Mouse (Mus musculus) urinary bladder, postnatal 25 days (tissue): ENCODE results near the gene Paxx.
A peak's percentile ranks its signal among the peaks of the same experiment; 100 is the strongest.
"Not testable (repeated sequence)": the region's sequence is repeated elsewhere in the genome, so short reads cannot be mapped to it uniquely, and the experiment has no call there.

Experiments
- DNase-seq: peaks from one replicate; pipeline ENCODE4 v3.0.0; 2022; ENCODE audit warnings: low spot score

The Paxx gene

GRCm38 (mm10) chr2:25450853-25451647 is 9.8 kb downstream of the Paxx start:
- no peak for DNase-seq

GRCm38 (mm10) chr2:25442682-25443081 is 18.2 kb downstream of the Paxx start:
- no peak for DNase-seq

- no peak for DNase-seq
Measured at GRCm38 (mm10) chr2:25441067-25441466, 19.8 kb downstream of the Paxx start.

- DNase-seq = no peak
Measured at GRCm38 (mm10) chr2:25436286-25436820, 24.5 kb downstream of the Paxx start.

- DNase-seq = no peak
Measured at GRCm38 (mm10) chr2:25434292-25434691, 26.6 kb downstream of the Paxx start.

GRCm38 (mm10) chr2:25433101-25433500 is 27.8 kb downstream of the Paxx start:
- no peak for DNase-seq

- DNase-seq = no peak
Measured at GRCm38 (mm10) chr2:25432326-25433098, 28.4 kb downstream of the Paxx start.

- DNase-seq = no peak
Measured at GRCm38 (mm10) chr2:25431308-25431855, 29.5 kb downstream of the Paxx start.

- DNase-seq = no peak
Measured at GRCm38 (mm10) chr2:25430395-25431233, 30.3 kb downstream of the Paxx start.

GRCm38 (mm10) chr2:25429435-25430180 is 31.3 kb downstream of the Paxx start:
- no peak for DNase-seq

- peak; percentile 95 for DNase-seq
Measured at GRCm38 (mm10) chr2:25428442-25429236, 32.3 kb downstream of the Paxx start, which contains the start of gene Abca2. Gene Abca2, plus strand, starts transcription at chr2:25428703.

- DNase-seq = no peak
Measured at GRCm38 (mm10) chr2:25427256-25427655, 33.6 kb downstream of the Paxx start.

- peak; percentile 75 for DNase-seq
Measured at GRCm38 (mm10) chr2:25426721-25427191, 34.1 kb downstream of the Paxx start.

- DNase-seq = no peak
Measured at GRCm38 (mm10) chr2:25425481-25425880, 35.4 kb downstream of the Paxx start.

GRCm38 (mm10) chr2:25423626-25424025 is 37.3 kb downstream of the Paxx start:
- no peak for DNase-seq

GRCm38 (mm10) chr2:25422587-25423410 is 38.1 kb downstream of the Paxx start, which contains the start of gene Fut7:
Gene Fut7, plus strand, starts transcription at chr2:25423267.
- no peak for DNase-seq

GRCm38 (mm10) chr2:25421896-25422295 is 39.0 kb downstream of the Paxx start:
- DNase-seq = peak; percentile 38

- no peak for DNase-seq
Measured at GRCm38 (mm10) chr2:25417426-25417825, 43.5 kb downstream of the Paxx start.

- DNase-seq = not testable (repeated sequence)
Measured at GRCm38 (mm10) chr2:25413436-25413835, 47.5 kb downstream of the Paxx start.
